Mouse (Mus musculus) A20 (cell line): Measurements from ENCODE around the gene Aknad1.
A peak's percentile ranks its signal among the peaks of the same experiment; 100 is the strongest.

ENCODE experiments used
- DNase-seq: peaks from one replicate; pipeline ENCODE4 v3.0.0-alpha.2; 2011; ENCODE audit warnings: low read depth, low spot score

The Aknad1 gene

DNA sequence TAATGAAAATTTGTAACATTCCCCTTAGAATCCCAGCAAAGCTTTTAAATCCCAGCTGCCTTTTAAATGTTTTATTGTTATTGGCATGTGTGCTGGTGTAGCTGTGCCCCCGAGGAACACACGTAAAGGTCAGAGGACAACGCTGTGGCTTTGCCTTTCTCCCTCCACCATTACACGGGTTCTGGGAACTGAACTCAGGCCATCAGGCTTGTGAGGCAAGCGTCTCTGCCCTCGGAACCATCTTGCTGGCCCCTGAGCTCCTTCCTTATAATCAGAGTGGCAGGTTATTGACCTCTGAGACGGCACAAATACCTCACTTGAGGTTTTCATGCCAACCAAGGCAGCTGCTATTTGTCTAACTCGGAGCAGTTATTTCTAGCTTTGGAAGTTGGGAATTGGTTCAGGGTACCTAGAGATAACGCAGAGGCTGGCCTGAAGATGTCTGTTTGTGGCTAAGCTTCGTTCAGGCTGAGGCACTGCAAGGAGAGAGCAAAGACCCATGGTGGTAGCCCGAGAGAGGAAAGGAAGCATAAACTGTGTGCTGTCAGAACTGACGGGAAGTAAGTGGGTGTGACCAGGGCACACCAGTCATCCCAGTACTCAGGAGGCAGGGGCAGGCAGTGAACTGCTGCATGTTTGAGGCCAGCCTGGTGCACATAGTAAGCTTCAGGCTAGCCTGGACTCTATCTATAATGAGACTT lies 48.4 kb downstream of the Aknad1 start:
- no peak for DNase-seq

DNA sequence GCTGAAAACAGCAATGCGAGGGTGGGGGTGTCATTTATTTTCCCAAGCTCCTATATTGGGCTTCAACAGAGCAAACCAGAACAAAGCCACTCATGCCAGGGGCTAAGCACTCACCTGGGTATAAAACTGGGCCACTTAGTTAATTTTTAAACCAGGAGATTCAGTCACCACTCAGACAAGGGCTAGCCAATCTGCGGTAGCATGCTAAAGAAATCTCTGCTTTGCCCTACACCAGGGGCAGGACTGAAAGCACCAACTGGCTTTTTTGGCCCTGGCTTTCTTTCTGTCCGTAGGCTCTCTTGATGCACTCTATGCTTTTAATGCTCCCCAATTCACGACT lies 49.0 kb downstream of the Aknad1 start:
- no peak for DNase-seq

DNA sequence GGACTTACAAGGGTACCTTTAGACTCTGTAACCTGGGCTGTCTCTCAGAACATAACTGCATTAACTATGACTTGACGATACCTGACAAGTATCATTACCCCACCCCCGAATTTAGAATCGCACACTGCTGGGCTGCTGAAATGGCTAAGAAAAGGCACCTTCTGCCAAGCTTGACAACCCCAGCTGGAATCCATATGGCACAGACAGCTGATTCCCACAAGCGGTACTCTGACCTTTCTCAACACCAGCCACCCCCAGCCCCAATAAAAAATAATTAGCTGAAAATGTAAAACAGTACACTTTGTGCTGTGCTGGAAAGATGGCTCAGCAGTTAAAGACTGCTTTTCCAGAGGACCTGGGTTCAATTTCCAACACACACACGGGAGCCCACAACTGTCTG lies 49.8 kb downstream of the Aknad1 start:
- no peak for DNase-seq

DNA sequence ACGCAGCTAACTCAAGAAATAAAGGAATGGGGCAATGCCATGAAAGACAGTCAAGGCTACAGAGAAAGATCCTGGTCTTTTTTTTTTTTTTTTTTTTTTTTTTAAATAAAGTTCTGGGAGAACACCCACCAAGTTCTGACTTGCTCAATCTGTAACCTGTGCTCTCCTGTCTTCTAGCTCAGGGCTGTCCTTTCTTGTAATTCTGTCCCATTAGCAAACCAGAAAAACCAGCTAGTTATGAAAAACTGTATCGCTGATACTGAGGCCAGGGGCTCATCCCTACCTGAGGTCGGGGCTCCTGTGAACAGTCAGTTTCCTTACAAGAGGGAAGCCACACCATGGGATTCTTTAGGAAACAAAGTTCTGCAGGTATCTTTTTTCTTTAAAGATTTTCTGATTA lies 51.0 kb downstream of the Aknad1 start:
- DNase-seq: no peak

DNA sequence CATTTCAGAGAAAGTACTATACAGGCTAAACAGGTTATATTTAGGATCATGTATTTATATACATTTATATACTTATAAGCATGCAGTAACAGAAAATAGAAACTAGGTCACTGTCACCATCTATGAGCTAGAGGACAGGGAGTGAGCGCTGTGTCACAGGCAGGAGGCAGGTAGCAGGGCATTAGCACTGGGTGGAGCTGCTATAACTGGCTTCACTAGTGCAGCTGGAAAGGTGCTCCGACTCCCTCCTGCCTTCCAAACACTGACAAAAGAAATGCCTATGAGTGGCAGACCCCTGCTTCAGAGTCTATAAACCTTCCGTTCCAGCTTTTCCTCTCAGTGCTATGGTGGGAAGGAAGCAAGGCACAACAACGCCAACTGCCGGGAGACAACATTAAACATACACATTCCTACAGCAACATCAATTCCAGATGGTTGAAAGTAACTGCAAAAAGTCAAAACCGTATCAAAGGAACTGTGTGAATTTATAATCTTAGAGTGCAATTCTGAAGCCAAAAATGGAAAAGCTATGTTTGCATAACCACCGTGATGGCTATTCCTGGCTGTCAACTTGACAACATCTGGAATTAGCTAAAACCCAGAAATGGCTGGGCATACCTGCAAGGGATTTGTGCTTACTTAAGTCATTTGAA lies 51.7 kb downstream of the Aknad1 start:
- no peak for DNase-seq

DNA sequence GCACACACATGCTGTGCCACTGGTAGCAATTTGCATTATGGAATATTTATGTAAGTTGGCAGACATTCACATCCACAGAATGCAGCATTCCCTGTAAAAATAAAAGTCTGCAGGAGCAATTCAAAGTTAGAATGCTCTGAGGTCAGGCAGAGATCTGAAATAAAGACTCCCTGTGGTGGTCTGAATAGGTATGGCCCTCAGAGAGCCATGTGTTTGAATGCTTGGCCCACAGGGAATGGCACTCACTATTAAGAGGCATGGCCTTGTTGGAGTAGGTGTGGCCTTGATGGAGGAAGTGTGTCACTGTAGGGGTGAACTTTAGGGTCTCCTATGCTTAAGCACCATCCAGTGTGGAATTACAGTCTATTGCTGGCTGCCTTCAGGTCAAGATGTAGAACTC lies 53.0 kb downstream of the Aknad1 start:
- DNase-seq: no peak

DNA sequence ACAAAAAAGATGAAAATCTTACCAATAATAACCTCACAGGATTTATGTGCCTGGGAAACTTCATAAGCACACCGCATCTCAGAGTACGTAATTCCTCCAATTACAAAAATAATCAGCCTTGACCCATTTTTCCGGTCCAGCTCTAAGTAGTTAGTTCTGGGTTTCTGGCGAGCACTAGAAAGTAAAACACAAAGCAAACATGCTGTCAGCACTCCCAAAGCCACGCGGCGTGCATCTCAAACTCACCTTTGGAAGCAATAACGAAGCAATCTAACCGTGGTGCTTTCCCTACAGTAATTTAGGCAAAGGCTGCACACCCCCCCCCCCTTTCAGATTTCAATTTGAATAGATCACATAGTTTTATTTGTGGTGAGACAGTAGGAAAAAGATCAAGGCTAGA lies 55.3 kb downstream of the Aknad1 start:
- DNase-seq: no peak

DNA sequence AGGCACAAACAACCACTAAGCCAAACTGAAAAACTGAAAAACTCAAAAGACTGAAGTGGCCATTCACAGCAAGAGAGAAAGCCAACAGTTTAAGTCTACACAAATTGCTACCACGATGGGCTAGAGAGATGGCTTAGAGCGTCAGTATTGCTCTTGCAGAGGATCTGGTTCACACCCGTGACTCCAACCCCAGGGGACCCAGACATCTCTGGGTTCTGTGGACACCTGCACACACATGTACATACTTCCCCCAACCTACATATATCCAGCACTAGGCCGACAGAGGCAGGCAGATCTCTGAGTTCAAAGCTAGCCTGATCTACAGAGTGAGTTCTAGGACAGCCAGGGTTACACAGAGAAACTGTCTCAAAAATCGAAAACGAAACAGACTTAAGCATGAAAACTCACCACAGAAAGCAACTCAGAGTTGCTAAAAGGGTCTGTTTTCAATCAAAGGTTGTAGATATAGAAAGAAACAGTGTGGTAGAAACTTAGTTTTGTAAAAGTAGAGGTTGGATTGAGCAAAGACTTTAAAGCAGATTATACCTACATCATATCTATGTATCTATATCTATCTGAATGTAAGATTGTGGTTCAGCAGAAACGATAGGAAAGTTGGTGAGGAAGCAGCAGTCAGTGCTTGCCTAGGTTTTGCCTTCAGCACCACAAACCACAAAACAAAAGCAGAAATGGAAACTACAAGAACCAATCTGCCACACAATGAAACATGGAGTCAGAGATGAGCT lies 56.3 kb downstream of the Aknad1 start:
- DNase-seq: peak; percentile 62

DNA sequence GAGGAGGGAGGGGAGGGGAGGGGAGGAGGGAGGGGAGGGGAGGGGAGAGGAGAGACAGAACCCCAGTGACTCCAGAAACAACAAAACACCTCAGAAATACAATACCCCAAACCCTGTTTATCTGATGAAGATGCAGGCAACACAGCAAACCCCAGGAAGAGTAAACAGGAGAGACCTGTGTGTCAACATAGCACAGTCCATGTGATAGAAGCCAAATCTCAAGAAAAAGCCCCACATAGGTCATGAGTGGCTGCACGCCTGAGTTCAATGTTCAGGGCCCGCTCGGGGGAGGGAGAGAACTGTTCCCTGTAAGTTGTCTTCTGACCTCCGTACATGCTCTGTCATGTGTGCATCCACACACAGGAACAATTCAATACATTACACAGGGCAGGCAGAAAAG lies 56.9 kb downstream of the Aknad1 start:
- DNase-seq: peak; percentile 22

DNA sequence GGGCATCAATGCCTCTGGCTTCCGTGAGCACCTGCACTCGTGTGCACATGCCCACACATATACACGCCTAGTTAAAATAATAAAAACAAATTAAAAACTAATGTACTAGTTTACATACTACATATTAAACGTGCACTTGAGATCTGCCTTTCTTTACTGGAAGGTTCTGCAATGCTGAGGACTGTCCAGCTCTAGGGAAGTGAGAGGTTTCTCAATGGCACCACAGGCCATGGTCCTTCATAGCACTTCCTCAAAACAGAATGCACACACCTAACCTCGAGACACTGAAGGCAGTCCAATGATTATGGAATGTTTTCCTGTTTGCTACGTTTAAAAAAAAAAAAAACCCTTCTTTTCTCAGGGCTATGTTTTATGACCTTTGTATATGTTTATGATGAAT lies 58.3 kb downstream of the Aknad1 start:
- peak; percentile 27 for DNase-seq

DNA sequence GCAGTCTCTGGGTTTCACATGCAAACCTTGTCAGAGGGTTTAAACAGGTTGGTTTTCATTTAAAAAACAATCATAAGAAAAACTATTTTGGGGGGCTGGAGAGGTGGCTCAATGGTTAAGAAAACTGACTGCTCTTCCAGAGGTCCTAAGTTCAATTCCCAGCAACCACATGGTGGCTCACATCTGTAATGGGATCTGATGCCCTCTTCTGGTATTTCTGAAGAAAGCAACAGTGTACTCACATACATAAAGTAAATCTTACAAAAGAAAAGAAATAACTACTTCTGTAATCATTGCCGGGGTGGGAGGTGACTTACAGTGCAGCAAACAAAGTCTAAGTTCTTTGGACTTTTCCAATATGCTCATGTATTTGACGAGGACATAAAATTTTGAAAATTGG lies 58.9 kb downstream of the Aknad1 start:
- DNase-seq: peak; percentile 20

DNA sequence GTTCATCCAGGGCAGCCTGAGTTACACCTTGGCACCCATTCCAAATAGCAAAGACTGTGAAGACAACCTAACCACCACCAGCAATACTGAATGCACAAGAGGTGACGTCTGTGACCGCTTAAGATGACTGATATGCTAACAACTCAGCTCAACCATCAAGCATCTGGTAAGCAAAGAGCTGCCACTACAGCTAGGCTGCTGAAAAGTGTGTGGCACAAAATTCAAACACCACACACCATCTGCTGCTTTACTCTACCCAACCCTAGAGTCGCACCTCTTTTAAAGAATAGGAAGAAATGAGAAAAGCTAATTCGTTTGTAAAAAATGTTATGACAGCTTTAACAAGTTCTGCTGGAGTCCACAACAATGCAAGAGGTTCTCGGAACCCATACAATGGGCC lies 66.2 kb downstream of the Aknad1 start:
- DNase-seq: no peak

DNA sequence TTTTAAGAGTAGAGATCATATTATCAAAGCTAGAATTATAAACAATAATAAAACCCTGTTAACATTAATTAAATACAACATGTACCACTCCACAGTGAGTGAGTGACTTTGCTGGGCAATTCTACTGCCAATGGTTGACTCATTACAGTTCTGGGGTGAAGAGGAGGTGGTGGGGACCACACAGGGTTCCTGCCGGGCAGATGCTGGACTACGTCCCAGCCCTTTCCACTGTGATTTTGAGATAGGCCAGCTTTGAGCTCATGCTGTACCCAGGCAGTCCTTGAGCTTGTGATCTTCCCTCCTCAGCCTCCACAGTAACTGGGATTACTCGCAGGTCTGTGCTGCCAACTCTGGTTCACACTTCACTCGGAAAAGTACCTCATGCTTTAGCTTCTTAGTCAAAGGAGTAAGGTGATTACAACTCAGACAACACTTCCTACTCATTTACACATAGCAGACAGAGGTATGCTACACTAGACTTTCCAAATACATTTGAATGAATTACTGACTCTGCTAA lies 71.3 kb downstream of the Aknad1 start:
- DNase-seq: no peak

DNA sequence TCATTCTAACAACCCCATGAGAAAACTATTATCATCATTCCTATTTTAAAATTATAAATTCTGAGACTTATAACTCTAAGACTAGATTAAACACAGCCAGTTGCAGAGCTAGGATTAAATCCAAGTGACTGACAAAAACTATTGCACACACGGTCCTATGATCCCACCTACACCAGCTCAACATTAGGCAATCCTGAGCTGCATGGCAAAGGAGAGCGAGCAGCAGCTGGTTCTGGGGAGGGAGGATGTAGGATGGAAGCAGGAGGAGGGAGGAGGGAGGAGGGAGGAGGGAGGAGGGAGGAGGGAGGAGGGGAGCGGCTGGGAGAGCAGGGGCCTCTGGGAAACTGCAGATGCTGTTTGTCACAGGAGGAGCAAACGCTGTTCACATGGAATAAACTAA lies 76.2 kb downstream of the Aknad1 start:
- no peak for DNase-seq

DNA sequence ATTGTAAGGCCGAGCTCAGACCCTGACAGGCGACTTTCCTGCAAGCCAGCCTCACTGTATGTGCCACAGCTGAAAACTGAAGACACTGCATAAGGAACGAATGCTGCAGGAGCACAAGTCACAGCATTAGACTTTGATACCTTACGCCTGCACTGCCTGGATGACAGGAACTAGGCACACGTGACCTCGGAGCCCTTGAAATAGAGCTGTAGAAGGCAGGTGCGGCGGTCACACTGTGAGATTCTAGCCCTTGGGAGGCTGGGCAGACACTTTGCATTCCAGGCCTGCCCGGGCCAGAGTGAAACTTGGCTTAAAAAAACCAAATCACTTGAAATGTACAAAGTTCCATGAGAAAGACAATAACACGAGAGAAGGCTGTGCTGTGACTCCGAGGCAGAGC lies 91.0 kb downstream of the Aknad1 start:
- DNase-seq: peak; percentile 89

DNA sequence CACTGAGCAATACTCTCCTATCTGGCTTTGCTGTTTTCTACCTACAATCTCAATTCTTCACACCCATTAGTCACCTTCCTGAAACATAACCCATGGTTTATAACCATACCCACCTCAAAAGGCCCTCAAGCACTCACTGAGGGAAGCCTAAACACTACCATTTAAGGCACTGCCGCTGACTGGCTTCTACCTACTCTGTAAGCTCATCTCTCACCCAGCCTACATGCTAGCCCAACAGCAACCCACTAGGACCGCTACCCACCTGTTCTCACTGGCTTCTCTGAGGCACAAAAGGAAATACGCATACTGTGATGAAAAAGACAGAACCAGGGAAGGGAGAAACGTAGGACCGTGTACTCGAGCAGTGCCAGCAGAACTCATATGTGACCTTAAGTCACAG lies 92.3 kb downstream of the Aknad1 start:
- DNase-seq: no peak
